Mouse (Mus musculus) CH12.LX (cell line): ENCODE results near the gene Map4k1. TPM values are rescaled to one million over a fixed set of nuclear protein-coding genes. Genes with fewer than 3 reads are reported as not detected.

Experiments used
- DNase-seq: peaks from one replicate; pipeline ENCODE4 v3.0.0-alpha.2; 2013; ENCODE audit errors: extremely low read depth
- H3K27ac ChIP-seq: 2 replicates; pipeline ENCODE4 v1.5.1; 2012; ENCODE audit warnings: low read depth, mild to moderate bottlenecking, control low read depth, moderate library complexity; ENCODE audit not compliant: insufficient read depth
- H3K27me3 ChIP-seq: replicated peaks from 2 replicates; pipeline ENCODE3; 2012; ENCODE audit warnings: inconsistent platforms
- H3K36me3 ChIP-seq, 2 experiments: replicated peaks in 1 of 2; 2 replicates each; pipeline versions ENCODE3 to v1.6.1; 2012; ENCODE audit warnings: inconsistent platforms in 1 of 2, low read length in 1 of 2, mild to moderate bottlenecking in 1 of 2, mixed read lengths in 1 of 2, moderate library complexity in 1 of 2; ENCODE audit not compliant: control insufficient read depth in 1 of 2, insufficient read depth in 1 of 2
- H3K4me1 ChIP-seq, 2 experiments: 2 replicates each; pipeline ENCODE4 v1.6.1; 2012; ENCODE audit warnings: inconsistent platforms in 1 of 2, moderate library complexity in 1 of 2; ENCODE audit not compliant: insufficient read depth in 2 of 2, control insufficient read depth in 1 of 2
- H3K4me2 ChIP-seq: 2 replicates; pipeline ENCODE4 v1.6.1; 2012; ENCODE audit warnings: low read depth, mild to moderate bottlenecking, control low read depth; ENCODE audit not compliant: poor library complexity, insufficient read depth, severe bottlenecking
- H3K4me3 ChIP-seq, 3 experiments: fragments of 150-350 bp in 1 of 3; sonication (generic) in 1 of 3; replicated peaks in 1 of 3; 2 replicates each; pipeline versions ENCODE3 to v1.5.1; 2011 to 2012; ENCODE audit warnings: low read depth in 2 of 3, low read length in 2 of 3, mild to moderate bottlenecking in 2 of 3, moderate library complexity in 2 of 3, control low read depth in 1 of 3, improper control_type of control experiment in 1 of 3, inconsistent platforms in 1 of 3, mixed read lengths in 1 of 3; ENCODE audit not compliant: poor library complexity in 1 of 3
- H3K79me2 ChIP-seq: replicated peaks from 2 replicates; pipeline ENCODE4 v1.6.1; 2012; ENCODE audit warnings: mild to moderate bottlenecking, moderate library complexity; ENCODE audit not compliant: control insufficient read depth, poor library complexity, insufficient read depth, severe bottlenecking; ENCODE audit errors: extremely low read depth
- H3K9ac ChIP-seq: 2 replicates; pipeline ENCODE4 v1.6.1; 2012; ENCODE audit warnings: low read depth, mild to moderate bottlenecking, control low read depth, moderate library complexity; ENCODE audit not compliant: insufficient read depth
- H3K9me3 ChIP-seq: replicated peaks from 2 replicates; pipeline ENCODE3; 2012; ENCODE audit warnings: low read length, inconsistent platforms, mixed read lengths
- CHD1 ChIP-seq: IDR thresholded peaks from 2 replicates; pipeline ENCODE4 v1.6.1; 2012; ENCODE audit warnings: low read depth, low read length, improper control_type of control experiment, inconsistent platforms
- CHD2 ChIP-seq: IDR thresholded peaks from 2 replicates; pipeline ENCODE4 v1.6.1; 2011; ENCODE audit warnings: low read length, improper control_type of control experiment
- CTCF ChIP-seq, 2 experiments: IDR thresholded peaks in 1 of 2; conservative IDR thresholded peaks in 1 of 2; 2 replicates each; pipeline ENCODE4 v1.5.1; 2011 to 2012; ENCODE audit warnings: low read depth in 2 of 2, low read length in 2 of 2, improper control_type of control experiment in 1 of 2, inconsistent platforms in 1 of 2, mild to moderate bottlenecking in 1 of 2, moderate library complexity in 1 of 2
- ELF1 ChIP-seq: IDR thresholded peaks from 2 replicates; pipeline ENCODE4 v1.6.1; 2014; ENCODE audit warnings: low read depth, mild to moderate bottlenecking, inconsistent platforms, low read length, improper control_type of control experiment
- HCFC1 ChIP-seq: IDR thresholded peaks from 2 replicates; pipeline ENCODE4 v1.6.1; 2012; ENCODE audit warnings: low read depth, mild to moderate bottlenecking, inconsistent platforms, low read length, improper control_type of control experiment
- JUN ChIP-seq: IDR thresholded peaks from 2 replicates; pipeline ENCODE4 v1.6.1; 2011; ENCODE audit warnings: low read depth, mild to moderate bottlenecking, low read length, improper control_type of control experiment, moderate library complexity; ENCODE audit not compliant: insufficient read depth
- KAT2A ChIP-seq: IDR thresholded peaks from 2 replicates; pipeline ENCODE4 v1.6.1; 2012; ENCODE audit warnings: low read length, improper control_type of control experiment, inconsistent platforms; ENCODE audit not compliant: insufficient replicate concordance
- MAX ChIP-seq: IDR thresholded peaks from 2 replicates; pipeline ENCODE4 v1.6.1; 2011; ENCODE audit warnings: low read length, improper control_type of control experiment
- MEF2A ChIP-seq: IDR thresholded peaks from 2 replicates; pipeline ENCODE4 v1.6.1; 2014; ENCODE audit warnings: low read depth, mild to moderate bottlenecking, inconsistent platforms, low read length, improper control_type of control experiment, borderline replicate concordance
- SIN3A ChIP-seq: IDR thresholded peaks from 2 replicates; pipeline ENCODE4 v1.6.1; 2012; ENCODE audit warnings: low read length, improper control_type of control experiment, inconsistent platforms
- ZMIZ1 ChIP-seq: IDR thresholded peaks from 2 replicates; pipeline ENCODE4 v1.6.1; 2012; ENCODE audit warnings: low read depth, mild to moderate bottlenecking, inconsistent platforms, low read length, improper control_type of control experiment
- ZNF384 ChIP-seq: IDR thresholded peaks from 2 replicates; pipeline ENCODE4 v1.6.1; 2012; ENCODE audit warnings: low read depth, low read length, improper control_type of control experiment, inconsistent platforms
- dilution Hi-C: fragments of 300-500 bp; cut with MboI; formaldehyde crosslinking; loops from 2 replicates; pipeline ENCODE4 v1.14.3; 2020; ENCODE audit warnings: low sequenced_read_pairs; ENCODE audit not compliant: extremely low pct_unique_long_range_greater_than_20kb, extremely low pct_ligation_motif_present
- in situ Hi-C: fragments of 300-500 bp; cut with MboI; formaldehyde crosslinking; loops from 3 replicates; pipeline ENCODE4 v1.14.3; 2019; ENCODE audit warnings: low sequenced_read_pairs, low pct_ligation_motif_present, low pct_unique_long_range_greater_than_20kb, mixed read lengths
- polyA plus RNA-seq: library from polyadenylated mRNA; unstranded; fragments of >175 nt; gene quantifications from 2 replicates; pipeline ENCODE4 v1.2.1, GENCODE M21; 2012; ENCODE audit warnings: low read depth; ENCODE audit not compliant: insufficient read length
- total RNA-seq, 2 experiments: library from RNA; depleted of rRNA; stranded (reverse); fragments of 300-350 nt in 1 of 2; fragments of >200 nt in 1 of 2; gene quantifications; 2 replicates each; pipeline ENCODE4 v1.2.3; 2012 to 2014

The Map4k1 gene
- total and polyA plus RNA-seq, 3 experiments: 114 to 395 (median 183) TPM

DNA sequence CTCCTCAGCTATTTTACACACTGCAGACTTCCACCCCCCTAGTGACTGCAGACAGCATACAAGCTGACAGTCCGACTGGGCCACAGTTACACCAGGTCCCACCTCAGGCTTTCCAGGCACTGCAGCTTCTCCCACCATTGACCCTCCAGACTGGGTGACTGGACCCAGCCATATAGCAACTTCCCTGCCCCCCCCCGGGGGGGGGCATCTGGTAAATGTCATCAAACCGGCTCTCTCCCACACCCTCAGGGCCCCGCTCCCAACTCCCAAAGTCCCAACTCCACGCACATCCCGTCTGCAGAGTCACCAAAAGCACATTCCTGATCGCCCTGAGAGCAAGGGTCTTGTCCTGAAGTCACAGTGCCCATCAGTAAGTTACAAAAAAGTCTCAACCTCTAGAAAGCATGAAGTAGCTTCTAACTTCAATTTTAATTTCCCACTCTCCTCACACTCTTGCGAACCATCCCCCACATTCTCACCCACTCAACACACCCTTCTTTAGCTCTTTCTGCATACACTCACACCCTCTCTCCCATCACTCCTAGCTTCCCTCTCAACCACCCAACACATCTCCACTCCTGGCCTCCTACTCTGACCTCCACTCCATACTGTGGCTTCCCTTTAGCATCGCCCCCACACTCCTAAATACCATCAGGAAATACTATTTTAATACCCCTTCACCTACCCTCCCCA, 21.4 kb upstream of the Map4k1 start:
- Histone ChIP-seq H3K4me1 (peaks cover 10 to 52% of the 10 kb centered on the region in 2 experiments), H3K27ac (no peak overlapping the region), H3K9ac (peak overlapping the region; percentile 87), H3K4me3 (peak overlapping the region; percentile 94 to 99 (median 98)), H3K27me3 (no peaks in the 10 kb centered on the region), H3K9me3 (no peaks in the 10 kb centered on the region), H3K4me2 (peak overlapping the region; percentile 87), H3K79me2 (peaks cover 51% of the 10 kb centered on the region), H3K36me3 (peaks cover 0 to 7% of the 10 kb centered on the region in 2 experiments)
- no peak for DNase-seq
- in situ Hi-C loops: no loop called here
- dilution Hi-C loops: no loop called here
- TF ChIP-seq ELF1: no peak
- no peak for TF ChIP-seq HCFC1
- TF ChIP-seq MAX: no peak
- TF ChIP-seq CHD1: no peak
- TF ChIP-seq MEF2A: no peak
- no peak for TF ChIP-seq KAT2A
- TF ChIP-seq CTCF (conservative IDR thresholded peaks at IDR 0.05 in 1 of 2, IDR thresholded peaks at IDR 0.05 in 1 of 2; ENCODE audit: low read depth in 2 of 2, low read length in 2 of 2): no peak
- no peak for TF ChIP-seq ZMIZ1
- no peak for TF ChIP-seq ZNF384
- no peak for TF ChIP-seq SIN3A

DNA sequence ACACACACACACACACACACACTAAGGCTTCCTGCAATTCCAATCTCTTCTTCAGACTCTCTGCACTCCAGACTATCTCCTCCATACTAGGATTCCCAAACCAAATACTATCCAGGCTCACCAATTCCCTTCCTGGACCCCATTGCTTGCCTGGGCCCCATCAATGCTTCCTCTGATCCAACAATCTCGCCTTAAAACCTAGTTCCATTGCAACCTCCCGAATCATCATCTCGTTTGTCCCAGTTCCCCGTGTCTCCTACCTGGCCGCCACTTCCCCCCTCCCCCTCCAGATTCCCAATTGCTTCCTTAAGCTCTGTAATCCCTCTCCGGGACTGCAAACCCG, 20.3 kb upstream of the Map4k1 start:
- dilution Hi-C loops: no loop called here
- Histone ChIP-seq H3K27ac (peak overlapping the region; percentile 55; the same call in 1 of the 2 replicates), H3K4me3 (peak overlapping the region; percentile 94 to 99 (median 98)), H3K79me2 (peaks cover 48% of the 10 kb centered on the region), H3K9me3 (no peaks in the 10 kb centered on the region), H3K4me2 (peak overlapping the region; percentile 87), H3K27me3 (no peaks in the 10 kb centered on the region), H3K4me1 (peaks cover 10 to 43% of the 10 kb centered on the region in 2 experiments), H3K36me3 (peaks cover 0 to 2% of the 10 kb centered on the region in 2 experiments), H3K9ac (peak overlapping the region; percentile 87)
- in situ Hi-C loops: no loop called here
- TF ChIP-seq HCFC1 (0 out of 2 replicates have a peak, but pooled peaks have one; percentile 1), JUN (no peak), CHD2 (no peak)
- no peak for DNase-seq
